Mouse (Mus musculus) olfactory bulb, adult 2 months (tissue): Measurements from ENCODE around the gene Hoxa13.

Experiments used
- CTCF ChIP-seq: fragments of 200-500 bp; IDR thresholded peaks from 2 replicates; pipeline ENCODE4 v1.5.1; 2012; ENCODE audit warnings: low read depth, mild to moderate bottlenecking, low read length, moderate library complexity; ENCODE audit not compliant: insufficient read depth
- POLR2A ChIP-seq: fragments of 200-500 bp; IDR thresholded peaks from 2 replicates; pipeline ENCODE4 v1.6.1; 2012; ENCODE audit warnings: mild to moderate bottlenecking, low read depth, low read length, moderate library complexity; ENCODE audit not compliant: insufficient read depth

DNA sequence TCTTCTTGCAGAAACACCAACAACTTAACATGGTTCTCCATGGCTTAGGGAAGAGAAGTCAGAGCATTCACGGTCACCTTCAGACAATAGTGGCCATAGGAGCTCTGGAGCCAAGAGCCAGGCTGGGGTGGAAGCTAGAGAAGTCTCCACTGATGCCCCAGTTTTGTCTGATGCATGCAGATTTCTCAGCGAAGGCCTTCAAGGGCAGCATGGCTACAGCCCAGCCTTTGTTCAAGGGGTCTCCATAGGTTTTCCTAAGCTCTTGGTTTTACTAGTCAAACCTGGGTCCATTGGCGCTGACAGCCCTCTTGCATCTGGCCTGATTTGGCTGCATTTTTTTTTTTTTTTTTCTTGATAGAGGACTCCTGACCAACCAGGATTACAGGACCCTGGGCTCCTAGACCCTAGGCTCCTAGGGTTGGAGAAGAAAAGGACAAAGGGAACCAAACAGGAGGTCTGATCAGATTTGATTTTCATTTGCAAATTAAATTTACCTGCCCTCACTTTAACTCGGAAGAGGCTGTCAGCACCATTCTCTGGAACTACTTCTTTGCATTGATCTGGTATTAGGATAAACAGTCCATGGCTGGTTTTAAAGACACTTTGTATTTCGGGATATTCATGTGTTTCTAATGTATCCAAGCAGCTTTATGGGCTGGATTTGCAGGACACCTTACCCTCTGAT is 3.6 kb upstream of the Hoxa13 start:
- no peak for TF ChIP-seq CTCF
- TF ChIP-seq POLR2A = no peak
